Mouse (Mus musculus) cerebellum, adult 2 months (tissue): ENCODE results near the gene Coa6. TPM values are rescaled to one million over a fixed set of nuclear protein-coding genes. Genes with fewer than 3 reads are reported as not detected.
A peak's percentile ranks its signal among the peaks of the same experiment; 100 is the strongest.

Source experiments
- DNase-seq, 2 experiments: peaks; one replicate each; pipeline ENCODE4 v3.0.0; 2021
- H3K27ac ChIP-seq: fragments of 200-500 bp; 2 replicates; pipeline ENCODE4 v1.5.1; 2012; ENCODE audit warnings: low read length, control low read depth, inconsistent platforms; ENCODE audit not compliant: insufficient read depth
- H3K27me3 ChIP-seq: fragments of 200-500 bp; 2 replicates; pipeline ENCODE4 v1.6.1; 2012; ENCODE audit warnings: inconsistent platforms, mild to moderate bottlenecking, low read length, moderate library complexity; ENCODE audit not compliant: control insufficient read depth, insufficient read depth
- H3K4me1 ChIP-seq: fragments of 200-500 bp; 2 replicates; pipeline ENCODE4 v1.6.1; 2011; ENCODE audit warnings: low read length; ENCODE audit not compliant: control insufficient read depth, insufficient read depth
- H3K4me3 ChIP-seq: fragments of 200-500 bp; replicated peaks from 2 replicates; pipeline ENCODE3; 2011; ENCODE audit warnings: mild to moderate bottlenecking, low read depth, low read length, control low read depth; ENCODE audit not compliant: insufficient read depth
- CTCF ChIP-seq: fragments of 200-500 bp; IDR thresholded peaks from 2 replicates; pipeline ENCODE4 v1.5.1; 2011; ENCODE audit warnings: low read depth, mild to moderate bottlenecking, control low read depth, low read length, moderate library complexity, borderline replicate concordance; ENCODE audit not compliant: insufficient read depth
- POLR2A ChIP-seq: fragments of 200-500 bp; IDR thresholded peaks from 2 replicates; pipeline ENCODE4 v1.6.1; 2011; ENCODE audit warnings: low read length, control low read depth, borderline replicate concordance; ENCODE audit not compliant: insufficient read depth
- WGBS: fragments of 180-500 bp; shearing (Covaris S2); methylation state at CpG from one replicate; pipeline ENCODE4 v1.1.7; 2018; 5-methylcytosine and 5-hydroxymethylcytosine counted together
- polyA plus RNA-seq: library from polyadenylated mRNA; depleted of rRNA; stranded (reverse); fragments of >200 nt; gene quantifications from 2 replicates; pipeline ENCODE4 v1.2.3, GENCODE M21; 2012; rRNA removed

Gene Coa6
- 45.2 and 51.1 TPM in 2 replicates for polyA plus RNA-seq

GRCm38 (mm10) chr8:126422174-126422919, at the start of gene Coa6:
Coa6 (plus strand) TSS chr8:126422515.
- H3K4me3 ChIP-seq: peak within 1 kb of the TSS; percentile 91
- peak; percentile 98 to 99 for DNase-seq
- no peak for TF ChIP-seq CTCF
- peak; percentile 43; the same call in 1 of the 2 replicates for TF ChIP-seq POLR2A
- under 1% methylated on average over 61 of the region's 61 CpGs for WGBS
- no peaks in the 10 kb centered on the region; the same call in 1 of the 2 replicates for H3K4me1 ChIP-seq
- peak within 1 kb of the TSS; percentile 73 for H3K27ac ChIP-seq
- no peaks in the 10 kb centered on the region for H3K27me3 ChIP-seq

- TF ChIP-seq CTCF (no peak), POLR2A (no peak)
- Histone ChIP-seq H3K4me1 (peaks cover 14% of the 10 kb centered on the region), H3K27ac (no peak overlapping the region), H3K27me3 (no peaks in the 10 kb centered on the region), H3K4me3 (no peak overlapping the region)
- 86% methylated on average over 6 of the region's 6 CpGs for WGBS
- no peak for DNase-seq
These were observed 42.7 kb upstream of the Coa6 start for GRCm38 (mm10) chr8:126379580-126379979.

GRCm38 (mm10) chr8:126380141-126380540, 42.2 kb upstream of the Coa6 start:
- whole genome bisulfite sequencing: 27% methylated on average over 2 of the region's 2 CpGs
- TF ChIP-seq POLR2A (no peak), CTCF (no peak)

DNA sequence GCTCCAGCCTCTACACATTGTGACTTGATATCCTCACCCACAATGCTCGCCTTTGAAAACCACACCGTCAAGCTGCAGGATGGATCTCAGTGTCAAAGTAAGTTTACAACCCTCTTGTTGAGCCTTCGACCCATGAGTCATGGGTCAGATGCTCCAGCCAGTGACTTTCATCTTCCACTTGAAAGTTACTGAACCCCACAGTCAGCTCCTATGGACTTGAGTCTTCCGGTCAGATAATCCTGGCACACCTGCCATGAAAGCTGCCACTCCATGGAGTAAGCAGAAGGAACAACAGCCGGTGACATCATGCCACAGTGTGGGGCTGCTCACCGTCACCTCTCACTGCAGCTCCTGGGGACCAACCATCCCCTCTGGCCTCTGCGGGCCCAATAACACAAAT, 41.0 kb upstream of the Coa6 start:
- Histone ChIP-seq H3K4me1 (peaks cover 5% of the 10 kb centered on the region), H3K4me3 (no peak overlapping the region), H3K27me3 (no peaks in the 10 kb centered on the region), H3K27ac (no peak overlapping the region)
- WGBS: 62% methylated on average over 7 of the region's 7 CpGs
- peak in 1 of 2 experiments; percentile 31 for DNase-seq
- TF ChIP-seq POLR2A (no peak), CTCF (no peak)

More at GRCm38 (mm10) chr8:126380141-126380540, 42.2 kb upstream of the Coa6 start:
- no peak for DNase-seq
- H3K27me3 ChIP-seq: no peaks in the 10 kb centered on the region
- no peak overlapping the region for H3K4me3 ChIP-seq
- no peak overlapping the region for H3K27ac ChIP-seq
- peaks cover 10% of the 10 kb centered on the region for H3K4me1 ChIP-seq

DNA sequence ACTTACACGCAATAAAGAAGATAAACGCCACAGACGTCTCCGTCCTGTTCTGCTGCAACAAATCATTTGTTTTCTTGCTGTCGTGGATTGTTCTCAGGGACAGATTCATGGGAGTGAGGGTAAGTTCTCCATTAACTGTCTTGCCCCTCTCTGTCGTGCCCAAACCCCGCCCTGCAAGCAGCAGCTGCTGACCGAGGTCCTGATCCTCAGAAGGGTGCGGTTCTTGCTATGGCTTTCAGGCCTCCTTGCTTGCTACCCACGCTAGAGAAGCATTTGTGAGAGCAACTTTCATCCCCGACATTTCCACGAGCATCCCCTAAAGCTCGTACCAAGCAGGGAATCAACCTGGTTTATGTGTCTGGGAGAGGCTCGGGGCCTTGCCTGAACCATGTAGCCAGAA, 40.1 kb upstream of the Coa6 start:
- DNase-seq: no peak
- Histone ChIP-seq H3K27me3 (no peaks in the 10 kb centered on the region), H3K27ac (no peak overlapping the region), H3K4me1 (peaks cover 5% of the 10 kb centered on the region), H3K4me3 (no peak overlapping the region)
- WGBS: 70% methylated on average over 14 of the region's 14 CpGs
- no peak for TF ChIP-seq CTCF
- no peak for TF ChIP-seq POLR2A

DNA sequence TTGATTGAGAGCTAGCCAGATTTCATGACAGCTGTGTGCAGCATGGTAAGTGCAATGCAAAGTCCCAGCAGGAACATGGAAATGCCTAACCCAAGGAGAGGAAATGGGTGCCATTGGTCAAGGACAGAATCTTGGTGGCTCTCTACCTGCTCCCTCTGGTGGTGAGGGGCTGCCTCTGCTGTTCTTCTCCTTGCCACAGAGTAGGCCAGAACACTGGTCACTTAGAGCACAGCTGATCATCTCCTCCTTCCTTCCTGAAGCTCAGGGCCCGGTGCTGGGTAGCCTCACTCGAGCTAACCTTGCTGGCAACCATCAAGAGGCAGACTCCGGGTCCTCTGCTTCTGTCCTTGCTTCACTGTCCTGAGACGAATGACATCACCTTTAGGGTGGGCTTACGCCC, 39.6 kb upstream of the Coa6 start:
- no peak for TF ChIP-seq POLR2A
- peak; percentile 77 for TF ChIP-seq CTCF
- H3K4me1 ChIP-seq: peaks cover 5% of the 10 kb centered on the region
- no peak overlapping the region for H3K27ac ChIP-seq
- peak; percentile 52 to 62 for DNase-seq
- no peak overlapping the region for H3K4me3 ChIP-seq
- WGBS: 66% methylated on average over 5 of the region's 5 CpGs
- H3K27me3 ChIP-seq: no peaks in the 10 kb centered on the region

DNA sequence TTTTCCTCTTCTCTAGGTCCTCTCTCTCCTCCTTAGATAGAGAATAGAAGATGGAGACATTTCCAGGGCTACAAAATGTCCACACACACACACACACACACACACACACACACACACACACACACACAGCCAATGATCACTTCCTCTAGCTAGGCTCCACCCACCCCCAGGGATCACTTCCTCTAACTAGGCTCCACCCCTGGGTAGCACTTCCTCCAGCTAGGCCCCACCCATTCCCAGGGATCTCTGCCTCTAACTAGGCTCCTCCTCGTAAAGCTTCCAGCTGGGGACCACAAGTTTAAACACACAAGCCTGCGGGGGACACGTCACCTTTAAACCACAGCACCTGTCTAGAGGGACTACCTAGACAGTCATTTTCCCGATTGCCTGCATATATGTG, 34.7 kb upstream of the Coa6 start:
- peaks cover 14% of the 10 kb centered on the region for H3K4me1 ChIP-seq
- no peak overlapping the region for H3K27ac ChIP-seq
- no peak overlapping the region for H3K4me3 ChIP-seq
- DNase-seq: no peak
- H3K27me3 ChIP-seq: no peaks in the 10 kb centered on the region
- TF ChIP-seq POLR2A (no peak), CTCF (no peak)
- WGBS: 93% methylated on average over 4 of the region's 4 CpGs

DNA sequence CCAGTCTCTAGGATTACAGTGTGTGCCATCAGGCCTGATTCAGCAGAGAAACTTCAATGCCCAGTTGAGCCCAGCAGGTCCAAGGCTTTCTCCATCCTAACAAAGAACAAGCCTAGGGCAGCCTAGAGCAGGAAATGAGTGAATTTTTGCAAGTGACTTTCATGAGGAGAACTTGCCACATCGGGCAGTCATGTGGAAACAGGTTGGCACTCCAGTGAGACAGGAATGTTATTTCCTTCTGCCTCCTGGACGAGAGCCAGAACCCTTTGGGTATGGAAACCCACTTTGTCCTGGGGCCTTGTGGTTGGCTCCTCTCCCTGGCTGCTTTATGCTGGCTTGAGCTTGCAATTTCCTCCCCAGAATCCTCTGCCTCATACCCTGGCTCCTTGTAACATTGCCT, 30.8 kb upstream of the Coa6 start:
- Histone ChIP-seq H3K27me3 (no peaks in the 10 kb centered on the region), H3K27ac (0 out of 2 replicates have a peak overlapping the region, but pooled peaks have one; percentile 34), H3K4me3 (no peak overlapping the region), H3K4me1 (peaks cover 19% of the 10 kb centered on the region)
- WGBS: 10% methylated on average over 2 of the region's 2 CpGs
- peak; percentile 71 to 86 for DNase-seq
- no peak for TF ChIP-seq POLR2A
- TF ChIP-seq CTCF: no peak
